Mouse (Mus musculus): ENCODE measurements around the gene Erich6b. TPM values are rescaled to one million over a fixed set of nuclear protein-coding genes. Genes with fewer than 3 reads are reported as not detected.

Gene Erich6b
- total RNA-seq (2021), result not detected
- long read RNA-seq, experiment 1, result 0 reads
- long read RNA-seq, experiment 2, result 0 reads

DNA sequence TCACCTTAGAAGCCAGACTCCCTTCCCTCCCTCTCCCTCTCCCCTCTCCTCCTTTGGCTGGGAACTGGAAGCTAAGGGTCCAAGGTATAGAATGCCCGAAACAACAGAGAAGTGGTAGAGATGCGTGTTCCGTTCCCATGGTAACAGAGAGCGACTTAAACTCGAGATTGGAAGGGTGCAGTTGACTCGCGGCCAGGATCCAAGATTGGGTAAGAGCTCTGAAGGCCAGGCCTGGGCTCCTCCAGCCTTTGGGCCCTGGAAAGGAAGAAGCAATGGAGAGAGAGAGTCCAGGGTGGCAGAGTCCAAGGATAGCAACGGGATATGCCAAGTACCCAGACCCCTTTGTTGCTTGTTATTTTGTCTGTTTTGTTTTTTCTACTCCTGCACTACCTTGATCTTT lies at the start of gene Erich6b:
Erich6b (plus strand) TSS at position 180 of the 400 bp plus-strand sequence.
- DNase-seq, result no peak

DNA sequence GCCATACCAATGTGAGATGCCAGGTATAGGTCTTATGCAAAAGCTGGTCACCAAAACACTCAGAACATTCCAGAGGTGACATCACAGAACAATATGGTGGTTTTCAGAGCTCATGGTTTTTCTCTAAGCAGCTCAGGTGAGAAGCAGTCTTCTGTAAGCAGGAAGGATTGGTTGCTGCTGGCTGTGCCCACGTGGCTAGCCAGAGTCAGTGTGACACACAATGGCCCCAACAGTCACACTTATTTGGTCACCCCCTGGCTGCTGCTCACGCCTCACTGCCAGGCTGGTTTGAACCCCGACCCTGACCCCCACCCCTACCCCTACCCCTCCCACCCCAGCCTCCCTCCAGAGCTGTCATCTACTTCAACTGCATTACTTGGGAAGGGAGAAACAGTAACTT lies 49.1 kb upstream of the Erich6b start, which contains the start of gene Spert:
Spert (minus strand) TSS at position 139 of the 400 bp plus-strand sequence.
- DNase-seq, result no peak

DNA sequence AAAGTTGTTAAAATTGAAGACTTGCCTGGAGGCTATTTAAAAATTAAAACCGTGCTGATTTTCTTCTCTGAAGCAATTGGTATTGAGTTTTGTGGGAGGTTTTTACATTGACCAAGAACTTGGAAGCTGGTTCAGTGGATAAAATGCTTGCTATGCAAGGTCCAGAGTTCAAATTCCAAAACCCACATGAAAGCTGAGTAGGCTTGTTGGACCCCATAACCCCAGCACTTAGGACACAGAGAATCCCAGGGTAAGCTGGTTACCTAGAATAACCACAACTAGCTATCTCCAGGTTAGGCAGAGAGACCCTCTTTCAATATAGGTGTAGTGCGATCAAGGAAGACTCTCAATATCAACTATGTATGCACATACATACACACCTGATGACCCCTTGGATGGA lies 32.9 kb upstream of the Erich6b start:
- no peak for DNase-seq

- DNase-seq, result no peak
Measured at GRCm38 (mm10) chr14:75616375-75616774, 25.7 kb upstream of the Erich6b start.

GRCm38 (mm10) chr14:75622984-75623383 lies 19.1 kb upstream of the Erich6b start:
- no peak for DNase-seq

DNA sequence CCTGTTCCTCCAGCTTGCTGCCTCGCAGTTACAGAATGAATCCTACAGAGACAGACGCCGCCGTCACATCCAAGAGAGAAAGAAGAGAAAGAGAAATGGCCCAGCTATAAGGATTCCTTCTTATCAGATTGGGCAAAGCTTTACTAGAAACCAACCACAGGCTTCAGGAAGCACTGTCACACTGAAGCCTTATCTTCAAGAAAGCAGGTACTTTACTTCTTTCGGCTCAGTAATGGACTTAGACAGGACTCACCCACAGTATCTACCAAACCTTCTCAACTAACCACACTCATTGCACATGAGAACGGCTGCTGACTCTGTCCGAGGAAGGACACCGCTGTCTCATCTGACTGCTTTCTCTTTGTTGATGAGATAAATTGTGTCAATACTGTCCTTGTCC lies 13.2 kb upstream of the Erich6b start:
- no peak for DNase-seq

- DNase-seq, result no peak
Measured at GRCm38 (mm10) chr14:75635350-75635749, 6.7 kb upstream of the Erich6b start.

- no peak for DNase-seq
Measured at GRCm38 (mm10) chr14:75636107-75636506, 6.0 kb upstream of the Erich6b start.

- no peak for DNase-seq
Measured at GRCm38 (mm10) chr14:75637641-75638040, 4.4 kb upstream of the Erich6b start.

DNA sequence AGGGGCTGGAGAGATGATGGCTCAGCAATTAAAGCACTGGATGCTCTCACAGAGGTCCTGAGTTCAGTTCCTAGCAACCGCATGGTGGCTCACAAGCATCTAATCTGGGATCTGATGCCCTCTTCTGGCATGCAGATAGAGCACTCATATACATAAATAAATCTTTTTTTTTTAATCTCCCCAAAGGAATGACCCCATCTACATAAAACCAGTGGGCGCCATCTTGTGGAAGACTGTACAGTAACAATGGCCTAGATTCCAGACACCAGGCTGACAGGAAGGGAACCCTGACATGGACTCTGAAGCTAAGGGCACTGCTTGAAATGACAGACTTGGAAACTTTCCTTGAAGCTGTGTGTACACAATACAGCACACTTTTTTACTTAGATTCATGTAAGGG lies 1.2 kb upstream of the Erich6b start:
- no peak for DNase-seq

DNA sequence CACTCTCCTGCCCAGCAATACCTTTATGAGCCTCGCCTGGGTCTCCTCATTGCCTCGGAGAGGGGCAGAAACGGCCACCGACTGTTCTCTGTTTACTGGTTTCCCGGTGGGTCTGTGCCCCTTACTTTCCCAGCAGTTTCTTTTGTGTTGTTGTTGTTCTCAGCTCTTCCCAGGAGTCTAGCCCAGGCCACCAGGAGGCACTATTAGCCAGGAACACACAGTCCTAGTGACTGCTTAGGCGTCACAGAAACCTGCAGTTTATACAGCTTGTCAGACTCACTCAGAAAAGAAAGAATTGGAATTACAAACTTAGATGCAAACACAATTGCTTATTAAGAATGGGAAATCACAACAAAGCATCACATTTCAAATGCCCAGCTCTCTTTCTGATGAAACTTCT lies 690 bp upstream of the Erich6b start:
- DNase-seq, result no peak

GRCm38 (mm10) chr14:75645461-75645860 lies 3.4 kb downstream of the Erich6b start:
- no peak for DNase-seq

- no peak for DNase-seq
Measured at GRCm38 (mm10) chr14:75646060-75646459, 4.0 kb downstream of the Erich6b start.

DNA sequence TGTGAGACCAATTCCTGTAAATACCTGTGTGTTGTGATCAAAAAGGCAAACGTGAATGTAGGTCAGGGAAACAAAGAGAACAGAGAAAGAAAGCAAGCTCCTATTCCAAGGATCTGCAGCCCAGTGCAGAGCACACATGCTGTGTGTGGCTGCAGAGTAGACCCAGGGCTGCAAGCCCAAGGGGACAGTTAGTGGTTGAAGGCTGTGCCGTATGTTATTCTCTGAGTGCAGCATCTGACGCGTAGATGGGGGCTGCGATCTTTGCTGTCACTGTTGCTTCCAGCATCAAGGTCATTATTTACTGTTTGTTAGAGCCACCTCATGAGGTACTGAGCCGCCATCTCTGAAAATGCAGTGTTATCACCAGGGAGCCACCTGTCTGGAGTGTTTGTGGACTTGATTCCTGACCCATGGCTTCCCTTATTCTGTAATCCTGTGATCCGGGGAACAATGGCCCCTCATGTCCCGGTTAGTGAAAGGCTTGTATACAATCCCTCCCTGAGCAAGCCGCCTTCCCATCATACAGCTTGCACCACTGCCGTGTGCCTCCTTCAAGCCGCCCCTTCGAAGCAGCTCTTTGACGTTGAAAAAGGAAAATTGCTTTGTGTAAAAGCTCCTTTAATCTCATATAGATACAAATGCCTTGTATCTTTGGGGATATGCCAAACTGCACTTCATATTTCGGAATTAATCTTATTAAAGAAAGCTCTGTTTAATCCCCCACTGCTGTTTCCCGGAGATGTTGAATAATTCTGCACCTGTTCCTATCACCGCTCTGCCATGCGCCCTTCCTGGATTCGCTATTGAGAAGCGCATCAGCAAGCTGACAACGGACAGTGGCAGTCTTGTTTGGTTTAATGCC lies 5.1 kb downstream of the Erich6b start:
- no peak for DNase-seq

DNA sequence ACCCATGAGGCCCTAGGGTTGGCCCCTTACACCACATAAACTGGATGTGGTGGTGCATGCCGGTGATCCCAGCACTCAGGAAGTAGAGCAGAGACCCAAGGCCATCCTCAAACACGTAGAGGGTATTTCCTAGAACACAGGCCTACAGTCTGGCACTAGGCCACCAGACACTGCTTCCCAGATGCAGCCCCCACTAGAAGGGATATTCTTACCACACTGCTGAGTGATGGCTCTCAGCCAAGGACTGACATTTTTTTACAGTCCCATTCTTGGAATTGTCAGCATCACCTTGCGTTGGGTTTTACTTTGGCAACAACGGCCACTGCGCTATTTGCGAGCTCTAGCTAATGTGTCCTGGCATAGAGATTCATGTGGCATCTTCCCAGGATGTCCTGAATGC lies 18.9 kb downstream of the Erich6b start:
- no peak for DNase-seq

GRCm38 (mm10) chr14:75661548-75661947 lies 19.5 kb downstream of the Erich6b start:
- DNase-seq, result no peak

DNA sequence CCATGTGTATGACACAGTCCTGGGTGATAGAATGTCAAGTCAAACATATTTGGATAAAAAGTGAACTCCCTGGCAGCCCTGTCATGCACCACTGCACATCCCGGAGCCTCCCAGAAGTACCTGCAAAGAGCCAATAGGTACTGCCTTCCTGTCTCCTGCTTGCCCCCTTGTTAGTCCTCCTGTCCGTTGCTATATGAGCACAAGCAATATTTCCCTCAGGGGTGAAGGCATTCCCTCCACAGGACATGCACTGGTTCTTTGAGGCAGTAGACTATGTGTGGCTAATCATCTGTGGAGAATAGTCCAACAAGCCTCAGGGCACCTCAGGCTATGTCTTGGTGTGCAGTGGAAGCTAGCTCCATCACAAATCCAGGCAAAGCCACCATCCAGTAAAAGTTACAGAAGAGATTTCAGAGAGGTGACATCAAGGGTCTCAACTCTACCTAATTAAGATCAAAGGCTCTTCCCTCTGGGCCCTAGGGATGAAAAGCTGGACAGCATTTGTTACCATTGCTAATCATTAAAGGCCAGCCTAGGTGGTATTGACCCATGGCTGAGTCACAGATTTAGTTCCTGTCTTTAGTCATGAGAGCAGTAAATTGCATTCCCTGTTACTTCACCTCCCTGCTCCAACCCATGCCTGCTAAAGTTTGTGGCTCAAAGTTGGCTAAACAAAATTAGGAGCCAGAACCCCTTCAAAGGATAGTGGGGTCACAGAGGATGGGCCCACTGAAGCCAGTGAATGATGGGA lies 23.5 kb downstream of the Erich6b start:
- no peak for DNase-seq

DNA sequence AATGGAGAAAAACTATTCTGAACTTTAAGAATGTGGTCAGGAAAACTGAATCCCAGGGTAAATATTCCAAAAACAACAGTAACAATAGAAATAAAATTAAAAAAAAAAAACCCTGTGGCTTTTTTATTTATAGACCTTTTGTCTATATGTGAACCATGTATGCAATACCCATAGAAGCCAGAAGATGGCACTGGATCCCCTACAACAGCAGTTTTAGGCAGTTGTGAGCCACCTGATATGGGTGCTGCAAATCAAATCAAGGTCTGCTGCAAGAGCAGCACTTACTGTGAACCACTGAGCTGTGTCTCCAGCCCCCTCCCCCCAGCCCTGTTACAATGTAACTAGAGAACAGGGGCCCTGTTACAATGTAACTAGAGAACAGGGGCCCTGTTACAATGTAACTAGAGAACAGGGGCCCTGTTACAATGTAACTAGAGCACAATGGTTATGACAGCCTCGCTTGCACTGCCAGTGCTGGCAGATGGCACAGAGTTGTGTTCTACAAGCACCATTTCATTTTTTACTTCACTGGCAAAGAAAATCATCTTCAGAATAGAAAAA lies 27.1 kb downstream of the Erich6b start:
- DNase-seq, result no peak

DNA sequence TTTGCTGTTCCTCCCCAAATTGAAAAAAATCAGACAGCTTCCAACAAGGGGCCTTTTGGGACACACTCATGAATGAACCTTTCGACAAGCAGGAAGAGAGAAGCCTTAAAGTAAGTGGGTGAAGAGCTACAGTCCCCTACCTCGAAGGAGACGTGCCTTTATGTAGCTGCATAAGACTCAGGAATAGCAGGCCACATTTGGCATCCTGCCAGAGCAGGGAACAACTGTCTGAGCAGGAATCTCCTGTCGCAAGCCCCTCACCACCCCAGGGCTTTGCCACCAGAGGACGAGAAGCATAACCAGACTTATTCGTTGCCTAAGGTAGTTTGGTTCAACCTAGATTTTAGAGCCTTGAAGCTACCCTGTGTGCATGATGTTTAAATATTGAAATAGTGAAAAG lies 34.3 kb downstream of the Erich6b start:
- no peak for DNase-seq

- no peak for DNase-seq
Measured at GRCm38 (mm10) chr14:75690428-75690827, 48.4 kb downstream of the Erich6b start.

DNA sequence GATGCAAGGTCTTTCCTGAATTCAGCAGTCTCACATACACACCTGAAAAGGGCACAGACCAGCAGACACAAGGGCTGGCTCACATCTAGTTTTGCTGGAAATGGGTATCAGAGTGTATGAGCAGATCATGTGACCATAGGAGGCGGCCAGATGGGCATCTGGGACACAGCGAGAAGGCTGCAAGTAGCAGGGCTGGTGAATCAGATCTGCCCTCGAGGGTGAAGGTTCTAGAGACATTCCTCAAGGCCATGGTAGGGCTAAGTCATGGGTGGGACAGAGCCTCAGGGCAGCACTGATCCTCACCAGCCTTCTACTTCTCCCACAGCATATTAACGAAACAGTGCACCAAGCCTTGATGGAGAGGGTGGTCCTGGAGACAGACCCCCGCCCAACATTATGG lies 54.0 kb downstream of the Erich6b start:
- DNase-seq, result no peak

GRCm38 (mm10) chr14:75697928-75698327 lies 55.9 kb downstream of the Erich6b start:
- no peak for DNase-seq

DNA sequence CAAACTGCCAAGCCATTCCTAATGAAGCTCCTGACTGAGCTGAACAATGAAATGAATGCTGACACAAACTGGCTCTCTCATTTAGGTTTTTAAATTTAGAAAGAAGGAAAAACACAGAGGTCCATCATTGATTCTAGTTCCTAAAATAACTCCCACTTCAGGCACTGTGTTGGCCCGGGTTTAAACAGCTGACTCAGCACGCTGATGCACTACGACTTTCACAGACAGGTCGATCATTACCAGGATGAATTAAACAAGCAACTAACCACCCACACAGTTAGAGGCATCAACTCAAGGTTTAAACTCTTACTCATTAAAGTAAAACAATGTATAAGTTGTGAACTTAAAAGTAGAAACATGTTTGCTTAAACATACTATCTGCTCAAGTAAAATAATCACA lies 64.6 kb downstream of the Erich6b start:
- DNase-seq, result no peak
